Mouse (Mus musculus) liver, embryonic 14.5 days (tissue): Measurements from ENCODE around the gene Cxcr5.

Source experiments
- CTCF ChIP-seq: IDR thresholded peaks from 2 replicates; pipeline ENCODE4 v1.5.1; 2016; ENCODE audit warnings: antibody characterized with exemption, low read depth, control low read depth
- EP300 ChIP-seq: IDR thresholded peaks from 2 replicates; pipeline ENCODE4 v1.6.1; 2016; ENCODE audit warnings: antibody characterized with exemption, low read depth

DNA sequence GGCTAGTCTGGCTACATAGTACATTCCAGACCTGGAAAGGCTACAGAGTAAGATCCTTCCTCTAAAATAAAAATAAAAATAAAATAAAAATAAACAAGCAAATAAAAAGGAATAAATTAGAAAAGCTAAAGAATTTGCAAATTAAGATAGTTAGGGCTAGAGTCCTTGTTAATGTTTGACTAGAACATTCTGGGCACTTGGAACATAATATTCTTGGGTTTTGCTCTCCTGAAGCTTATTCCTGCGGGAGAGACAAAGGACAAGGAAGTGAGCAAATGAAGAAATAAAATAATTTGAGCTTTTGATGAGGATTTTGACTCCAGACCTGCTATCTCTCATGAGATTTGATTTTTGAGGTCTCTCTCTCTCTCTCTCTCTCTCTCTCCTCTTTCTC is 33.9 kb upstream of the Cxcr5 start:
- no peak for TF ChIP-seq CTCF
- no peak for TF ChIP-seq EP300
